Mouse (Mus musculus) liver, embryonic 14.5 days (tissue): ENCODE results near the gene Med12l. TPM values are rescaled to one million over a fixed set of nuclear protein-coding genes. Genes with fewer than 3 reads are reported as not detected.

ENCODE experiments used
- ATAC-seq: fragments of 200-750 bp; cut with Nextera tagmentation; 2 replicates; pipeline ENCODE4 v1.8.0; 2017; ENCODE audit warnings: moderate number of reproducible peaks, mild to moderate bottlenecking, moderate library complexity; ENCODE audit not compliant: insufficient read depth
- DNase-seq, 3 experiments: peaks; one replicate each; pipeline ENCODE4 v3.0.0-alpha.2; 2012 to 2013; ENCODE audit warnings: low read depth in 3 of 3, low spot score in 3 of 3
- H3K27ac ChIP-seq: fragments of 300-500 bp; sonication (generic); 2 replicates; pipeline ENCODE4 v1.5.1; 2014; ENCODE audit warnings: moderate library complexity, mild to moderate bottlenecking, control low read depth, inconsistent platforms
- H3K27me3 ChIP-seq: fragments of 300-500 bp; sonication (generic); 2 replicates; pipeline ENCODE4 v1.6.1; 2014; ENCODE audit warnings: mild to moderate bottlenecking, low read length, moderate library complexity; ENCODE audit not compliant: control insufficient read depth, insufficient read depth
- H3K36me3 ChIP-seq: fragments of 300-500 bp; sonication (generic); replicated peaks from 2 replicates; pipeline ENCODE4 v1.6.1; 2014; ENCODE audit warnings: low read depth; ENCODE audit not compliant: control insufficient read depth, insufficient read depth
- H3K4me1 ChIP-seq, 2 experiments: fragments of 200-500 bp in 1 of 2; fragments of 300-500 bp in 1 of 2; sonication (generic) in 1 of 2; replicated peaks; 2 replicates each; pipeline ENCODE4 v1.6.1; 2012 to 2014; ENCODE audit warnings: antibody characterized with exemption in 1 of 2, inconsistent platforms in 1 of 2, low read length in 1 of 2; ENCODE audit not compliant: control insufficient read depth in 2 of 2, insufficient read depth in 2 of 2
- H3K4me2 ChIP-seq: fragments of 300-500 bp; sonication (generic); 2 replicates; pipeline ENCODE4 v1.6.1; 2014; ENCODE audit warnings: low read depth, mild to moderate bottlenecking, control low read depth, moderate library complexity
- H3K4me3 ChIP-seq, 2 experiments: fragments of 200-500 bp in 1 of 2; fragments of 300-500 bp in 1 of 2; sonication (generic) in 1 of 2; 2 replicates each; pipeline ENCODE4 v1.5.1; 2012 to 2014; ENCODE audit warnings: low read depth in 2 of 2, low read length in 2 of 2, mild to moderate bottlenecking in 2 of 2, control low read depth in 1 of 2, inconsistent platforms in 1 of 2, moderate library complexity in 1 of 2; ENCODE audit not compliant: insufficient read depth in 1 of 2
- H3K9ac ChIP-seq: fragments of 300-500 bp; sonication (generic); replicated peaks from 2 replicates; pipeline ENCODE4 v1.6.1; 2014; ENCODE audit warnings: mild to moderate bottlenecking, control low read depth, moderate library complexity
- H3K9me3 ChIP-seq: fragments of 300-500 bp; sonication (generic); 2 replicates; pipeline ENCODE4 v1.6.1; 2016; ENCODE audit warnings: low read length, mixed read lengths; ENCODE audit not compliant: control insufficient read depth
- CTCF ChIP-seq: IDR thresholded peaks from 2 replicates; pipeline ENCODE4 v1.5.1; 2016; ENCODE audit warnings: antibody characterized with exemption, low read depth, control low read depth
- EP300 ChIP-seq: IDR thresholded peaks from 2 replicates; pipeline ENCODE4 v1.6.1; 2016; ENCODE audit warnings: antibody characterized with exemption, low read depth
- WGBS: fragments of 180-500 bp; shearing (Covaris S2); extraction: QIAGEN DNeasy Blood & Tissue Kit; methylation state at CpG from one replicate; pipeline ENCODE4 v1.1.7; 2014; ENCODE audit not compliant: insufficient replicate concordance; 5-methylcytosine and 5-hydroxymethylcytosine counted together
- polyA plus RNA-seq, 2 experiments: library from polyadenylated mRNA; depleted of rRNA in 1 of 2; stranded (reverse) in 1 of 2; unstranded in 1 of 2; fragments of >200 nt; fragmentation: Nextera tagmentation in 1 of 2; extraction: Ambion mirVana in 1 of 2; gene quantifications; 2 replicates each; pipeline versions ENCODE4 v1.2.1 to v1.2.3; 2012 to 2014

The Med12l gene
- polyA plus RNA-seq, 2 experiments: 0.57 to 0.63 TPM

GRCm38 (mm10) chr3:59010276-59010675, 4.7 kb downstream of the Med12l start:
- no peak for ATAC-seq
- Histone ChIP-seq H3K27ac (no peak overlapping the region), H3K27me3 (peaks cover 38% of the 10 kb centered on the region), H3K9me3 (no peaks in the 10 kb centered on the region), H3K36me3 (no peaks in the 10 kb centered on the region), H3K4me2 (no peak overlapping the region), H3K9ac (no peak overlapping the region), H3K4me1 (no peaks in the 10 kb centered on the region), H3K4me3 (no peak overlapping the region)
- DNase-seq: no peak
- 79% methylated on average over 3 of the region's 3 CpGs for WGBS
- TF ChIP-seq CTCF (no peak), EP300 (no peak)

DNA sequence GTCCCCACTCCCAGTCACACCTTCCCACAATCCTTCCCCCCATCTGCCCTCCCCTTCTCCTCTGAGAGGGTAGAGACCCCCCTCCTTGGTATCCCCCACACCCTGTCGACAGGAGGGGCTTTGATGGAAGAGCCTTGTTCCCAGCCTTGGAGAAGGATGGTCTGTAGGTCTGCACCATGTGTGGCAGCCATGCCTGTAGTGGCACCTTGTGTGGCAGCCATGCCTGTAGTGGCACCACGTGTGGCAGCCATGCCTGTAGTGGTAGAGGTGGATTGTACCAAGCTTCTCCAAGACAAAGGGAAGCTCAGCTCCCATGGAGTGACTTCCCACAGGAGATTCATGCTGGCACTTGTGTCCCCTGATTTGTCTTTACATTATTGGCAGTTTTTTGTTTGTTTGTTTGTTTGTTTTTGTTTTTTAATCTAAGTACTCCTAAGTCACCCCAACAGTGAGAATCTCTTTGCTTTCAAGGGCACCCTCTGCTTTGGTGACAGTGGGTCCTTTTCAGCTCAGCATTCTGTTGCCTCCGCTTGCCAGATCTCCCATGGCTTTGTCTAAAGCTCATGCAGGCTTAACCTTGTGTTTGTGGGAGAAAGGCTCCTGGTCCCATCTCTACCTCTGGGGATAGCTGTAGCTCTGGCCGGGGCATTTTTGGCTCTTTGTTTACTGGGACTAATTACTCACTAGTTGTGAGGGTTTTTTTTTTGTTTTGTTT, 10.2 kb downstream of the Med12l start:
- ATAC-seq (no peak), DNase-seq (no peak)
- H3K4me3 ChIP-seq: no peak overlapping the region
- TF ChIP-seq EP300 (no peak), CTCF (no peak)
- WGBS: 45% methylated on average over 4 of the region's 4 CpGs
- H3K4me2 ChIP-seq: no peak overlapping the region
- no peaks in the 10 kb centered on the region for H3K36me3 ChIP-seq
- H3K27ac ChIP-seq: no peak overlapping the region
- no peak overlapping the region for H3K9ac ChIP-seq
- no peaks in the 10 kb centered on the region for H3K27me3 ChIP-seq
- no peaks in the 10 kb centered on the region for H3K4me1 ChIP-seq
- H3K9me3 ChIP-seq: no peaks in the 10 kb centered on the region

GRCm38 (mm10) chr3:59016501-59016900, 10.9 kb downstream of the Med12l start:
- H3K9ac ChIP-seq: no peak overlapping the region
- no peaks in the 10 kb centered on the region for H3K27me3 ChIP-seq
- TF ChIP-seq EP300 (no peak), CTCF (no peak)
- H3K4me2 ChIP-seq: no peak overlapping the region
- no peak overlapping the region for H3K27ac ChIP-seq
- no peak for DNase-seq
- no peaks in the 10 kb centered on the region for H3K9me3 ChIP-seq
- no peak overlapping the region for H3K4me3 ChIP-seq
- H3K4me1 ChIP-seq: no peaks in the 10 kb centered on the region
- 76% methylated on average over 9 of the region's 9 CpGs for WGBS
- H3K36me3 ChIP-seq: no peaks in the 10 kb centered on the region
- ATAC-seq: no peak

DNA sequence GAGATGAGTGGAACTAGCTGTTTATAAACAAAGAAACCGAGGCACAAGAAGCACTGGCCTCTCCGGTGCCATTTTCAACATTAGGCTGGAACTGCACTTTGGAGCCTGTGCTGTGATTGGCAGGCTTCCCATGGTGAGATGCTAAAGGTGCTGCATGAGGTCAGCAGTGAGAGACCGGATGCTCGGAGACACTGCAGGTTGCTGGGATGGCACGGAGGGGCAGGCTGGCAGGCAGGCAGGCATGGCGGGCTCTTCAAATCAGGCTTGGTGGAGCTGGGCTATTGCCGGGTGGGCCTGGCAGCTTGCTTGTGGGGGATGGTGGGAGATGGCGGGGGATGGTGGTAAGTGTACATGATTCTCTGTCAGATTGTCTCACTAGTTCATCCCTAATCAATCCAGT, 15.6 kb downstream of the Med12l start:
- no peaks in the 10 kb centered on the region for H3K27me3 ChIP-seq
- ATAC-seq (no peak), DNase-seq (no peak)
- TF ChIP-seq EP300 (no peak), CTCF (no peak)
- no peaks in the 10 kb centered on the region for H3K36me3 ChIP-seq
- WGBS: 62% methylated on average over 8 of the region's 8 CpGs
- no peak overlapping the region for H3K4me2 ChIP-seq
- no peak overlapping the region for H3K4me3 ChIP-seq
- H3K27ac ChIP-seq: no peak overlapping the region
- H3K4me1 ChIP-seq: peaks cover 2 to 10% of the 10 kb centered on the region in 2 experiments; a peak in 3 of 4 replicates
- no peak overlapping the region for H3K9ac ChIP-seq
- H3K9me3 ChIP-seq: no peaks in the 10 kb centered on the region

GRCm38 (mm10) chr3:59022251-59022650, 16.6 kb downstream of the Med12l start:
- Histone ChIP-seq H3K9me3 (no peaks in the 10 kb centered on the region), H3K4me1 (peaks cover 2 to 11% of the 10 kb centered on the region in 2 experiments; a peak in 3 of 4 replicates), H3K9ac (no peak overlapping the region), H3K27ac (no peak overlapping the region), H3K4me3 (no peak overlapping the region), H3K4me2 (no peak overlapping the region), H3K27me3 (no peaks in the 10 kb centered on the region), H3K36me3 (no peaks in the 10 kb centered on the region)
- TF ChIP-seq CTCF (no peak), EP300 (no peak)
- WGBS: 53% methylated on average over 2 of the region's 2 CpGs
- DNase-seq (no peak), ATAC-seq (no peak)
